Comparison of ENCODE assay signal across 9 mouse cellular contexts in genomic region chr11:103639407-103639946, GRCm38 (mm10). TPM values are rescaled to one million over a fixed set of nuclear protein-coding genes. Genes with fewer than 3 reads are reported as not detected.
DNase-seq lines count a peak whose midpoint lies in the region; ATAC-seq and TF ChIP-seq lines count a peak whose summit lies in the region.
"Had no signal": no experiment of that assay in that cellular context is flagged by ENCODE, and none has a peak within 500 bp of the region (broad histone marks: within the 10 kb centered on the region; RNA-seq: fewer than 3 reads in every experiment).

No protein-coding gene starts in this region.

- H3K9ac ChIP-seq in MEL (ENCODE audit: control insufficient read depth, low read depth, low read length, poor library complexity, severe bottlenecking), result no peak overlapping the region
- H3K9ac ChIP-seq in midbrain, postnatal 0 days (replicated peaks; ENCODE audit: low read length, poor library complexity, severe bottlenecking), result no peak overlapping the region

- peaks cover 2 to 5% of the 10 kb centered on the region in 2 experiments; a peak in 3 of 4 replicates for H3K27me3 ChIP-seq in MEL (ENCODE audit: control insufficient read depth in 1 of 2, insufficient read depth in 2 of 2, low read length in 2 of 2)
- H3K27me3 ChIP-seq in midbrain, postnatal 0 days (ENCODE audit: insufficient read depth, low read length), result peaks cover 14% of the 10 kb centered on the region

- TF ChIP-seq CTCF in MEL (IDR thresholded peaks at IDR 0.05 in 2 of 3, conservative IDR thresholded peaks at IDR 0.05 in 1 of 3; ENCODE audit: control insufficient read depth in 1 of 3, insufficient read depth in 1 of 3, low read depth in 2 of 3, low read length in 3 of 3, poor library complexity in 1 of 3, severe bottlenecking in 1 of 3), result peak; percentile 95 to 98 (median 96)
- TF ChIP-seq CTCF in midbrain, postnatal 0 days (IDR thresholded peaks at IDR 0.05), result peak; percentile 97

- intact Hi-C loops in left cerebral cortex, postnatal 25 days (cut with DNase I), result loop anchor here (1.0 to 2.0 kb wide), 2 partner anchors 36 to 119 kb away; no protein-coding TSS in a partner anchor

- no peaks in the 10 kb centered on the region for H3K36me3 ChIP-seq in MEL (ENCODE audit: control insufficient read depth in 1 of 2, insufficient read depth in 2 of 2, low read length in 2 of 2)
- H3K36me3 ChIP-seq in midbrain, postnatal 0 days (ENCODE audit: insufficient read depth, low read length), result no peaks in the 10 kb centered on the region

- H3K4me2 ChIP-seq in midbrain, postnatal 0 days (ENCODE audit: low read depth, low read length, poor library complexity, severe bottlenecking), result no peak overlapping the region

- TF ChIP-seq RAD21 in MEL (IDR thresholded peaks at IDR 0.05; ENCODE audit: low read depth, low read length), result peak; percentile 93

- DNase-seq in kidney, adult 8-10 months, result peak; percentile 13 to 46
- no peak for DNase-seq in kidney, adult 11 months
- peak; percentile 78 for DNase-seq in MEL (ENCODE audit: low read depth, low spot score)
- DNase-seq in c-Kit-positive CD71-positive TER-119-positive erythroid progenitor cells, embryonic 14.5 days (ENCODE audit: low spot score), result peak; percentile 29
- DNase-seq in frontal cortex, postnatal 36 days (ENCODE audit: low spot score in 2 of 2), result peak; percentile 57 to 63
- DNase-seq in left cerebral cortex, postnatal 25 days (ENCODE audit: low spot score in 2 of 2), result peak; percentile 51 to 74
- peak; percentile 82 for DNase-seq in midbrain, postnatal 0 days (ENCODE audit: low spot score)
- peak; percentile 12 to 17 for DNase-seq in thymus, postnatal 36 days

- H3K4me3 ChIP-seq in MEL (ENCODE audit: control insufficient read depth in 1 of 2, insufficient read depth in 1 of 2, low read depth in 2 of 2, low read length in 2 of 2), result no peak overlapping the region
- H3K4me3 ChIP-seq in midbrain, postnatal 0 days (ENCODE audit: low read depth, low read length), result no peak overlapping the region

- 3% methylated on average over 10 of the region's 10 CpGs for WGBS in midbrain, postnatal 0 days

- H3K4me1 ChIP-seq in MEL (ENCODE audit: control insufficient read depth in 1 of 2, insufficient read depth in 2 of 2, low read length in 2 of 2), result no peaks in the 10 kb centered on the region
- H3K4me1 ChIP-seq in midbrain, postnatal 0 days (ENCODE audit: insufficient read depth, low read length), result no peaks in the 10 kb centered on the region

- TF ChIP-seq POLR2A in MEL (IDR thresholded peaks at IDR 0.05; ENCODE audit: control insufficient read depth in 1 of 2, insufficient read depth in 1 of 2, low read depth in 1 of 2, low read length in 2 of 2, poor library complexity in 1 of 2), result no peak

- no peak for ATAC-seq in midbrain, postnatal 0 days (ENCODE audit: low FRiP score)

- H3K79me2 ChIP-seq in MEL (ENCODE audit: control insufficient read depth, insufficient read depth, low read length, poor library complexity), result no peaks in the 10 kb centered on the region

- no peak for TF ChIP-seq EP300 in MEL (IDR thresholded peaks at IDR 0.05; ENCODE audit: low read depth in 1 of 2, low read length in 2 of 2)

- H3K27ac ChIP-seq in MEL (ENCODE audit: control insufficient read depth, low read depth, low read length), result no peak overlapping the region
- H3K27ac ChIP-seq in midbrain, postnatal 0 days (ENCODE audit: low read depth, low read length), result no peak overlapping the region

- no peaks in the 10 kb centered on the region for H3K9me3 ChIP-seq in MEL (replicated peaks; ENCODE audit: insufficient read depth, low read length)
- no peaks in the 10 kb centered on the region for H3K9me3 ChIP-seq in midbrain, postnatal 0 days (ENCODE audit: low read length)

TF ChIP-seq in MEL, 35 proteins besides CTCF, POLR2A, EP300 and RAD21:
- TF ChIP-seq ZNF384 (IDR thresholded peaks at IDR 0.05; ENCODE audit: low read depth, low read length) (peak; percentile 81), BHLHE40 (IDR thresholded peaks at IDR 0.05; ENCODE audit: borderline replicate concordance, low read depth, low read length) (0 out of 2 replicates have a peak, but pooled peaks have one; percentile 15), GABPA (IDR thresholded peaks at IDR 0.05; ENCODE audit: low read depth, low read length) (no peak), ZC3H11A (IDR thresholded peaks at IDR 0.05; ENCODE audit: low read depth, low read length) (peak; percentile 83), USF1 (IDR thresholded peaks at IDR 0.05; ENCODE audit: low read depth, low read length) (no peak), SMC3 (IDR thresholded peaks at IDR 0.05; ENCODE audit: low read depth, low read length) (peak; percentile 91), MAZ (IDR thresholded peaks at IDR 0.05; ENCODE audit: low read depth, low read length) (no peak)

RNA-seq across cellular contexts. Expression of gene Lyzl6, which starts 0.8 kb away (rescaled TPM):
- not detected in 2 replicates for total RNA-seq in MEL (2012; rRNA removed)
- not detected for polyA plus RNA-seq in MEL (2012; ENCODE audit: insufficient read depth in 1 of 2, insufficient read length in 2 of 2, low read depth in 1 of 2, low replicate concordance in 2 of 2, missing spikeins in 1 of 2)
- total RNA-seq in left cerebral cortex, postnatal 25 days (2021), result not detected
- total RNA-seq in midbrain, postnatal 0 days (2014; rRNA removed), result not detected in 2 replicates
- not detected in 2 replicates for polyA plus RNA-seq in midbrain, postnatal 0 days (2015; fragmentation: Nextera tagmentation; extraction: Ambion mirVana)
- total RNA-seq: gastrocnemius, postnatal 4 days had no signal

RNA-seq across cellular contexts. Expression of gene Rprml, which starts 9.9 kb away (rescaled TPM):
- total RNA-seq in MEL (2012; rRNA removed), result not detected in 2 replicates
- not detected for polyA plus RNA-seq in MEL (2012; ENCODE audit: insufficient read depth in 1 of 2, insufficient read length in 2 of 2, low read depth in 1 of 2, low replicate concordance in 2 of 2, missing spikeins in 1 of 2)
- 10 to 100 TPM; 84.4 to 96.3 TPM for total RNA-seq in left cerebral cortex, postnatal 25 days (2021)
- total RNA-seq in midbrain, postnatal 0 days (2014; rRNA removed), result 10.6 and 11.8 TPM in 2 replicates
- 4.1 and 5.5 TPM in 2 replicates for polyA plus RNA-seq in midbrain, postnatal 0 days (2015; fragmentation: Nextera tagmentation; extraction: Ambion mirVana)

RNA-seq across cellular contexts. Expression of gene Gm884, which starts 18.5 kb away (rescaled TPM):
- not detected in 2 replicates for total RNA-seq in MEL (2012; rRNA removed)
- polyA plus RNA-seq in MEL (2012; ENCODE audit: insufficient read depth in 1 of 2, insufficient read length in 2 of 2, low read depth in 1 of 2, low replicate concordance in 2 of 2, missing spikeins in 1 of 2), result not detected
- not detected for total RNA-seq in left cerebral cortex, postnatal 25 days (2021)
- total RNA-seq in midbrain, postnatal 0 days (2014; rRNA removed), result 0.16 TPM in 1 of 2 replicates, not detected in the other
- polyA plus RNA-seq in midbrain, postnatal 0 days (2015; fragmentation: Nextera tagmentation; extraction: Ambion mirVana), result not detected in 2 replicates
- total RNA-seq: gastrocnemius, postnatal 4 days had no signal

RNA-seq across cellular contexts. Expression of gene Gosr2, which starts 58.2 kb away (rescaled TPM):
- 135 and 149 TPM in 2 replicates for total RNA-seq in MEL (2012; rRNA removed)
- 100 to 1,000 TPM in 1 of 2 experiments, not detected in 1; 101 TPM for polyA plus RNA-seq in MEL (2012; ENCODE audit: insufficient read depth in 1 of 2, insufficient read length in 2 of 2, low read depth in 1 of 2, low replicate concordance in 2 of 2, missing spikeins in 1 of 2)
- total RNA-seq in left cerebral cortex, postnatal 25 days (2021), result 10 to 100 TPM; 70.8 to 72.4 TPM
- total RNA-seq in midbrain, postnatal 0 days (2014; rRNA removed), result 78.4 and 104 TPM in 2 replicates
- 88.2 and 93.6 TPM in 2 replicates for polyA plus RNA-seq in midbrain, postnatal 0 days (2015; fragmentation: Nextera tagmentation; extraction: Ambion mirVana)

Comparison
In these comparisons a context has a peak if more than half of its experiments do, and no peak if none do; other contexts are left out.
1. RNA of gene Rprml, which starts 9.9 kb away (total RNA-seq): 84.4 to 96.3 TPM in left cerebral cortex, postnatal 25 days and 10.6 to 11.8 TPM in midbrain, postnatal 0 days; not detected in MEL; every median in the first group is over 10 times any median in the second.